Mouse (Mus musculus) forebrain, embryonic 13.5 days (tissue): ENCODE results near the gene 1700016H13Rik. TPM values are rescaled to one million over a fixed set of nuclear protein-coding genes. Genes with fewer than 3 reads are reported as not detected.

ENCODE experiments used
- polyA plus RNA-seq: library from polyadenylated mRNA; unstranded; fragments of >200 nt; fragmentation: Nextera tagmentation; extraction: Ambion mirVana; gene quantifications from 2 replicates; pipeline ENCODE4 v1.2.1, GENCODE M21; 2015

The 1700016H13Rik gene
- polyA plus RNA-seq, 1 experiment from 2014 or later = 0.27 TPM

Other genes starting within 250 kb of the 1700016H13Rik start
- gene Ptpn13, start 230.8 kb downstream of the 1700016H13Rik start, polyA plus RNA-seq = 4.9 and 5.2 TPM in 2 replicates
- 0.08 TPM in 1 of 2 replicates, not detected in the other for gene Slc10a6, start 26.6 kb downstream of the 1700016H13Rik start, polyA plus RNA-seq
- gene Aff1, start 36.4 kb upstream of the 1700016H13Rik start, polyA plus RNA-seq = 1.8 and 2.0 TPM in 2 replicates